Mouse (Mus musculus): ENCODE measurements around the gene Neurl2. TPM values are rescaled to one million over a fixed set of nuclear protein-coding genes. Genes with fewer than 3 reads are reported as not detected.
A peak's percentile ranks its signal among the peaks of the same experiment; 100 is the strongest.

Gene Neurl2
- total and polyA plus RNA-seq, 3 experiments, result 1.8 to 4.1 (median 2.1) TPM

GRCm38 (mm10) chr2:164785481-164786387, 47.5 kb downstream of the Neurl2 start, which contains the start of gene Snx21 (continued):
- TF ChIP-seq USF1 (IDR thresholded peaks at IDR 0.05; ENCODE audit: low read depth, low read length) (no peak), PAX5 (IDR thresholded peaks at IDR 0.05; ENCODE audit: low read length) (no peak), JUND (conservative IDR thresholded peaks at IDR 0.05; ENCODE audit: low read depth, low read length) (no peak), MEF2A (IDR thresholded peaks at IDR 0.05; ENCODE audit: borderline replicate concordance, low read depth, low read length) (no peak), SMC3 (IDR thresholded peaks at IDR 0.05; ENCODE audit: low read depth, low read length) (no peak), USF2 (conservative IDR thresholded peaks at IDR 0.05; ENCODE audit: low read depth, low read length) (no peak), ETS1 (conservative IDR thresholded peaks at IDR 0.05; ENCODE audit: low read depth, low read length) (no peak)

DNA sequence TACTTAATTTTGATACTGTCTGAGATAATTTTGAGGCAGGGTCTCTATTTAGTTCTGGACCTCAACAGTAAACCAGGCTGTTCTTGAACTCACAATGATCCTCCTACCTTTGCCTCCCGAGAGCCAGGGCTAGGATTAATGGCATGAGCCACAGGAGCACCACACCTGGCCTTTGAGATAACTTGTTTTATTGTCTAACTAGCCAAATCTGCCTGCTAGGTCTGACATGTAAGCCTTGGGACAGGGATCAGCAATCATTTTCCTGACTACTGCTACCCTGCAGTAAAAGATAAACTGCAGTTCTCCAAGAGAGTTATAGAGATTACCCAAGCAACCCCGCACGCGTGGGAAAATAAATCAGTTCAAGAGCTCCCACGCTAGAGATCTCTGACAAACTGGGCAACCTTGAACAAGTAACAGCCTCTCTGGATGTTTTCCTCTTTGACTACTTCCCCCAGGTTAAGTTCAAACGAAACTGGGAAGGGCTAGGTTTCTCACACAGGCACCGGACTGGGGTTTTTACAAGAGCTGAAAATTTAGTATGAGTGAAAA, 48.3 kb downstream of the Neurl2 start:
- H3K27me3 ChIP-seq (replicated peaks), result peaks cover 34% of the 10 kb centered on the region
- peaks cover 7 to 17% of the 10 kb centered on the region in 2 experiments for H3K4me1 ChIP-seq (ENCODE audit: control insufficient read depth in 1 of 2, insufficient read depth in 2 of 2)
- TF ChIP-seq TBP (conservative IDR thresholded peaks at IDR 0.05; ENCODE audit: low read depth, low read length), result 0 out of 2 replicates have a peak, but pooled peaks have one; percentile 15
- TF ChIP-seq MAZ (IDR thresholded peaks at IDR 0.05; ENCODE audit: low read depth, low read length), result no peak
- no peak for TF ChIP-seq HCFC1 (IDR thresholded peaks at IDR 0.05; ENCODE audit: low read depth, low read length)
- peak overlapping the region; percentile 63 for H3K9ac ChIP-seq (ENCODE audit: insufficient read depth, low read depth)
- no peaks in the 10 kb centered on the region for H3K9me3 ChIP-seq (replicated peaks; ENCODE audit: low read length)
- peak overlapping the region; percentile 90 for H3K4me2 ChIP-seq (ENCODE audit: insufficient read depth, low read depth, poor library complexity, severe bottlenecking)
- H3K27ac ChIP-seq (ENCODE audit: insufficient read depth, low read depth), result no peak overlapping the region
- peaks cover 0 to 14% of the 10 kb centered on the region in 2 experiments for H3K36me3 ChIP-seq (replicated peaks in 1 of 2; ENCODE audit: control insufficient read depth in 1 of 2, insufficient read depth in 1 of 2, low read length in 1 of 2)
- H3K79me2 ChIP-seq (replicated peaks; ENCODE audit: control insufficient read depth, extremely low read depth, insufficient read depth, poor library complexity, severe bottlenecking), result no peaks in the 10 kb centered on the region
- DNase-seq (ENCODE audit: extremely low read depth), result no peak
- dilution Hi-C loops (cut with MboI; ENCODE audit: extremely low pct_ligation_motif_present, extremely low pct_unique_long_range_greater_than_20kb, low sequenced_read_pairs), result no loop called here
- peak overlapping the region; percentile 53 to 82 (median 64) for H3K4me3 ChIP-seq (replicated peaks in 1 of 3; ENCODE audit: low read depth in 2 of 3, low read length in 2 of 3, poor library complexity in 1 of 3)
- in situ Hi-C loops (cut with MboI; ENCODE audit: low pct_ligation_motif_present, low pct_unique_long_range_greater_than_20kb, low sequenced_read_pairs), result no loop called here

GRCm38 (mm10) chr2:164783926-164784581, 49.2 kb downstream of the Neurl2 start:
- dilution Hi-C loops (cut with MboI; ENCODE audit: extremely low pct_ligation_motif_present, extremely low pct_unique_long_range_greater_than_20kb, low sequenced_read_pairs), result no loop called here
- peak; percentile 55 for DNase-seq (ENCODE audit: extremely low read depth)
- no peaks in the 10 kb centered on the region for H3K79me2 ChIP-seq (replicated peaks; ENCODE audit: control insufficient read depth, extremely low read depth, insufficient read depth, poor library complexity, severe bottlenecking)

More at GRCm38 (mm10) chr2:164783926-164784581, 49.2 kb downstream of the Neurl2 start:
- no peak overlapping the region for H3K27ac ChIP-seq (ENCODE audit: insufficient read depth, low read depth)
- peaks cover 43% of the 10 kb centered on the region for H3K27me3 ChIP-seq (replicated peaks)
- H3K4me3 ChIP-seq (replicated peaks in 1 of 3; ENCODE audit: low read depth in 2 of 3, low read length in 2 of 3, poor library complexity in 1 of 3), result no peak overlapping the region
- TF ChIP-seq ZKSCAN1 (IDR thresholded peaks at IDR 0.05; ENCODE audit: borderline replicate concordance, low read depth, low read length) (no peak), CTCF (conservative IDR thresholded peaks at IDR 0.05 in 1 of 2, IDR thresholded peaks at IDR 0.05 in 1 of 2; ENCODE audit: low read depth in 2 of 2, low read length in 2 of 2) (peak in 1 of 2 experiments; percentile 66; a peak in 3 of 4 replicates), MAX (IDR thresholded peaks at IDR 0.05; ENCODE audit: low read length) (0 out of 2 replicates have a peak, but pooled peaks have one; percentile 26), ZC3H11A (IDR thresholded peaks at IDR 0.05; ENCODE audit: low read depth, low read length) (no peak), SMC3 (IDR thresholded peaks at IDR 0.05; ENCODE audit: low read depth, low read length) (peak; percentile 34; the same call in 1 of the 2 replicates), MYC (IDR thresholded peaks at IDR 0.05; ENCODE audit: low read depth, low read length) (peak; percentile 24; the same call in 1 of the 2 replicates), RAD21 (IDR thresholded peaks at IDR 0.05; ENCODE audit: low read depth, low read length) (peak; percentile 36)
- H3K4me2 ChIP-seq (ENCODE audit: insufficient read depth, low read depth, poor library complexity, severe bottlenecking), result no peak overlapping the region
- H3K4me1 ChIP-seq (ENCODE audit: control insufficient read depth in 1 of 2, insufficient read depth in 2 of 2), result peaks cover 7 to 17% of the 10 kb centered on the region in 2 experiments
- peaks cover 0 to 11% of the 10 kb centered on the region in 2 experiments for H3K36me3 ChIP-seq (replicated peaks in 1 of 2; ENCODE audit: control insufficient read depth in 1 of 2, insufficient read depth in 1 of 2, low read length in 1 of 2)
- H3K9ac ChIP-seq (ENCODE audit: insufficient read depth, low read depth), result no peak overlapping the region
- in situ Hi-C loops (cut with MboI; ENCODE audit: low pct_ligation_motif_present, low pct_unique_long_range_greater_than_20kb, low sequenced_read_pairs), result no loop called here
- no peaks in the 10 kb centered on the region for H3K9me3 ChIP-seq (replicated peaks; ENCODE audit: low read length)
